Mouse (Mus musculus) heart, adult 18-20 months (tissue): ENCODE measurements around the gene Tnik. TPM values are rescaled to one million over a fixed set of nuclear protein-coding genes. Genes with fewer than 3 reads are reported as not detected.

Source experiments
- DNase-seq, 2 experiments: peaks; one replicate each; pipeline ENCODE4 v3.0.0; 2021 to 2022; ENCODE audit warnings: mixed read lengths in 1 of 2
- total RNA-seq, 2 experiments: library from RNA; stranded (reverse); gene quantifications; 2 replicates each; pipeline ENCODE4 v1.2.3; 2021

Tnik gene
- total RNA-seq, 2 experiments from 2014 or later, result 22.8 to 26.3 TPM

DNA sequence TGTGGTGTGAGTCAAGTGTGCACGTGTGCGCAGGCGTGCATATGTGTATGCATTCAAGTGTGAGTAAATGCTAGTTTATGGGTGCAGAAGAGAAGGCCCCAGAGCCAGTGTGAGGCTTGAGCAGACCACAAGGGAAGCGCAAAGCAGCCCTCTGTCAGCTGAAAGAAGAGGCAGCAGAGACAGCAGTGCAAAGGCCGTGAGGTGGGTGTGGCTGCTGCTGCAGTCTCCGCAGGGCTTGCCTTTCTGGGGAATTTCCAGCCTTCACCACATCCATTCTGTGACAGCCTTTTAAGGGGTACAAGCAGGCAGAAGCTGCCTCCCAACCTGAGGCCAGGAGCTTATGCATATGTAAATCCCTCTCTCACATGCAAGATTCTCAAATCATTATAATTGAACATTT, 139.2 kb downstream of the Tnik start:
- peak in 1 of 2 experiments; percentile 21 for DNase-seq

DNA sequence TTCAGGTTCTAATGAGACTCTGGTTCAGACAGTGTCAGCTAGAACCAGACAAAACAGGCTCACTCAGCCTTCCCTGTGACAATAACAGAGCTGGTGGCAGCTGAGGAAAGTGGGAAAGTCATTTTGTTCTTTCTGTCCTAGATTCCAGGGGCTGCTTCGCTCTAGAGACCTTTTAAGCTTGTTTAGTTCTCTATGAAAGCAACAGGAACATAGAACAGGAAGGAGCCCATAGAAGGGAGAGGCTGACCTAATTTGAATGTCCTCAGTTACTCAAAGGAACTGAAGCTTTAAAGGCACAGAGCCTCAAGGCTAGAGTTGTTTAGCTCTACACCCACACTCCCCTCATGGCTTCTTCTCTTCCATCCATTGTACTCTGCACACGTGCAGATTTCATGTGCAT, 142.4 kb downstream of the Tnik start:
- no peak for DNase-seq

DNA sequence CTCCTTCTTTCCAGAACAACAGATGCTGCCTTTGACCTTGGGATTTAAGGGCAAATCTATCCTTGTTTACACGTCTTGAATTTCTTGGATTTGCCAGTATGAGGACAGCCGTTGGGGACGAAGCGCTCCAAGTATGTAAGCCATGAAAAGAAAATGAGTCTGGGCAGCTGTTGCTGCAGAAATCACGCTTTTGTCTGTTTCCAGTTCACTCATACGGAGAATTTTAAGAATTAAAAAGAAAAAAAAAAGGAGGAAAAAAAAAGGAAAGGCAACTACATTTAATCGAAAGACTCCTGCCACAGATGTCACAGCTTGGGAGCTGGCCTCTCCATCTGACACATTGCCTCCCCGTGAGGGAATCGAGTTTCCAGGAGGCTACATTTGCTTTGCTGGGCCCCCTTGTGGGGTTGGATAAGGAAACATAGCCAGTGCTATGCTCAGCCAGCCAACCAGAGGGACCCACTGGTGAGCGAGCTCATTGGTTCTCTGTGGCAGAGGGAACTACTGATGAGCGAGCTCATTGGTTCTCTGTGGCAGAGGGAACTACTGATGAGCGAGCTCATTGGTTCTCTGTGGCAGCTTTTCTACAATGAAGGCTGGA, 145.9 kb downstream of the Tnik start:
- DNase-seq, result peak; percentile 69 to 81

DNA sequence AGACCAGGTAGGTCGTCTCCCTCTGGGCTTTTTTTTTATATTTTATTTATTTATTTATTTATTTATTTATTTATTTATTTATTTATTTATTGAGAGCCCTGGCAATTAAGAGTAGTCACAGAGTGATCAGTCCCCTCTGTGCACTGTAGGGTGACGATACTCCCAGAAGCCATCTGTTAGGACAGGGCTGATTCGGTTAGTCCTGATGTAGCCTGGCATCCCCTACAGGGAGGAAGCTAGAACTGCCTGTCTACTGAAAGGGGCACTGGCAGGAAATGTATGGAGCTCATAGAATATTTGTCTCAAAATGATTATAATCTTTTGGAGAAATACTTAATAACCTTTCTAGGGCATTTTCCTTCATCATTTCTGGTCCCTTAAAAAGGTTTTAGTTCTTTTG, 147.3 kb downstream of the Tnik start:
- DNase-seq, result no peak

DNA sequence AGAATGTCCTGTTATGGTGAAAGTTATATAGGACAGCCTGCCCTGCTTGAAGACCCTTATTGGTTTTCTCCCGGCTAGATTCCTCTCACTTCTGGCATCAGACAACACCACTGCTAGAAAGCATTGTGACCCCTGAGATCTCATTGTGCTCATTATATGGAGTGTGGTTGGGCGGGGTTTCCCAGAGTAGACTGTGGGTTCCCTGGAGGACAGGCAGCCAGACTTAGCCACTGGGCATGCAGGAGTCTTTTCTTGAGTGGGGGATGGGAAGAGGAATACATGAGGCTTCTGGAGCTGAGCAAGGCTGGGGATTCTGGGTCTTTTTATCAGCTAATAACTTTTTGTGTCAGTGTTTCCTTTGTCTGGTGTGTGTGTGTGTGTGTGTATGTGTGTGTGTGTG, 153.0 kb downstream of the Tnik start:
- no peak for DNase-seq

DNA sequence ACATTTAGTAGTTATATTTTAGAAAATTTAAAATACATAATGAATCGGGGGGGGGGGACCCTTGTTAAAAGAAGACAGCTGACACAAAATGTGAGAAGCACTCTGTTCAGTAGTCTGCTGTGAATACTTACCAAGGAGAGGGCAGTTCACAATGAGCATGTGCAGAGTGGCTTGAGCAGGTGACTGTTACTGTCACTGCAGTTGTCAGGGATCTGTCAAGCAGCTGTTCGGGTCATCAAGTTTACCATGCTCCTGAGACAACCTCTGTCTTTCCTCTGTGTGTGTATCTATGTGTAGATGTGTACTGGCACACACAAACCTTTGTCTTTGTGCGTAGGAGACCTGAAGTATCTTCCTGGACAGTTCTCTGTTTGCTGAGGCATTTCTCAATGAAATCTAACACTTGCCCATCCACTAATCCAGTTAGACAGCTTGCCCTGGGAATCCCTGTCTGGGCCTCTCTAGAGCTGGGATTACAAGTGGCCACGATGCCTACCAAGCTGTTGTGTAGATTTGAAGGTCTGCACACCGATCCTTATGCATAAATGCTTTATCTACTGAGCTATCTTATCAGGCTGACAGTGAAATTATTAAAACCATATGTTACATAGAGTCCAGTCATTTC, 154.2 kb downstream of the Tnik start:
- DNase-seq, result no peak

DNA sequence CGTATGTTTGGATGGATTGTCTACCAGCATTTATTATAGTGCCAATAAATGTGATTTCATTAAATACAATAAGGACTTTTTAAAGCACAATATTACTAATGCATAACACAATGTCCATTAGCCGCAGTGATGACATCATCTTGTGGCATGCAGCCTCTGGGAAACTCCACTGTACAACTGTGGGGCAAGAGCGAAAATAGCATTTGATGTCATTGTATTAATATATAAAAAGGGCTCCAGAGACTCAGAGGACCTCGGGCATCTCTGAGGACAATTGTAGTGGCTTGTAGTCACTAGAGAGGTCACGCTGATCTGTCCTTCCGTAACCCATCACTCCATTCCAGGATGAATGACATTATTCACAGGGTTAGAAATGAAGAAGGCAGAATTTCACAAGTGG, 157.2 kb downstream of the Tnik start:
- DNase-seq, result peak; percentile 60 to 68

DNA sequence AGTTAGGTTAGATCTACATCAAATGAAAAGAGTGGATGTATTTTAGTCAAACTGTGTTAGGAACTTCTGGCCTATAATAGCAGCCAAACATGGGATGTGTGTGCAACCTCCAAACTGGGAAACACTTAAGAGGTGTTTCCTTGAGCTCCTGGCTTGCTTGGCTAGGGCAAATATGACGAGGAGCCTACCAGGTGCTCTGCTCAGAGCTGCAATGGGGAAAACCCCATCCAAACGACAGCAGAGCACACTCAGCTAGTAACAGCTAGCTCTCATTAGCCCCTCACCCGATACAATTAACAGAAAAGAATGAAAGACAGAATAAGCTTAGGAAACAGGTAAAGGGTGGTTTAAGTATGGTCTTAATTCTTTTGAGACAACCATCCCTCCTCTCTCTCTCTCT, 157.7 kb downstream of the Tnik start:
- DNase-seq, result no peak

DNA sequence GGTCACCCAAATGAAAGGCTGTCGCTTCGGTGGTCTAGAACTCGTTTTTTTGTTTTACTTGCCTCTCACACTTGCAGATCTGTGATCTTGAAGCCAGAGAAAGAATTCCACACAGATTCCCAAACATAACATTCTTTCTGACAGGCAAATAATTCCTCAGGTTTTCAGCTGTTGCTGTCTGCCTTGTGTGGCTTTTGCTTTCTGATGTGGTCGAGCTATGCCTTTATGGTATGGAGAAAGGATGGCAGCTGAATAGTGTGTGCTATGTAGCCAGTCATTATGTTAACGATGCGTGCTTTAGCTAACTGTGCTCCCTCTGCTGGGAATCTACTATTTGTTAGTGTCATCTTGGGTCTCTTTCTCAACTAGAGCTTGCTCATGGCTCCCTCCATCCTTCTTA, 158.8 kb downstream of the Tnik start:
- no peak for DNase-seq

DNA sequence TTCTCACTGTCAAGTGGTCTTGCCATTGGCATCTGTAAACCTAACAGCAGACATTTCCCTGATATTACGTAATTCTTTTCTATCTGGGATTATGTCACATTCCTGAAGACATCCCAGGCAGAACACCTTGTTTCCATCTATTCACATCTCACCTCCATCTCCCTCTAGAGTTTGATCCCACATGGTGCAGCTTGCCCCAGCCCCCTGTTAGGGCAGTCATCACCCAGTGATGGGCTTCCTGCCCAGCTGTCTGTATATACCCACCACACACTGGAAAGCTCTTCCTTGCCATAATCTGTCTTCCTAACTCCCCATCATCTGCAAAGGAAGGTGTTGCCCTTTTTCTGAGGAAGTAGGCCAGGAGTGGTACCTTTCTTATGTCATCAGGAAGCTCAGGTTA, 159.2 kb downstream of the Tnik start:
- no peak for DNase-seq

DNA sequence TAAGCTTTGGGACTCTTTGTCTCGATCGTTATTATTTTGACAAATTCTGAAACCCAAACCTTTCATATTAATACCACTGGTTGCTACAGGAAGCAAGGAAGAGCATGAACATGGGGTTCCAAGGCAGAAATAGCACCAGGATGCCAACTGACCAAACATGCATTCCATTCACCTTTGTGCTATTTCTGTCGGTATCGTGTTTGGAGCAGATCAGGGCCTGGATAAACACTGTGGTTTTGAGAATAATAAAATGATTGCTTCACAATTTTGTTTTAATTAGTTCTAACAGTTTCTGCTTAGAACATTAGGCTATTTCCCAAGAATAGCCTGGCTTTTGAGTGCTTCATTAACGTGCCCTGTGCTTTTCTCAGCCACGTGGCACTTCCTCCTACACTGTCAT, 162.9 kb downstream of the Tnik start:
- DNase-seq, result no peak

DNA sequence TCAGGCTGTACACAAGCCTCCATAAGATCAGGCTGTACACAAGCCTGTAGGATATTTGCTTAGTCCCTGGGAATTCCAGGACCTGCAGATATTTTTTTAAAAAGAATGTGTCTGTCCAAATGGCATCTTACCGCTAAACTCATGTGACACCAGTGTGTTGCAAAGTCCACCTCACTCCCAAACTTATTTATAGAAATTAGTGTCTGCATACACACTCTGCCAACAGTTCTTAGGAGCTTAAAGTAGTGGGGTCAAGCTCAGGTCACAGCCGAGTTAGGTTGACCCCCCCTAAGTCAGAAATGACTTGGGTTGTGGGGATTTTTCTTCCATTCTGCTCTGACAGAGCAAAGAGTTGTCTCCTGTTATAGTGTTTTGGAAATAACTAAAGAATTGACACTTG, 168.4 kb downstream of the Tnik start:
- DNase-seq, result no peak

DNA sequence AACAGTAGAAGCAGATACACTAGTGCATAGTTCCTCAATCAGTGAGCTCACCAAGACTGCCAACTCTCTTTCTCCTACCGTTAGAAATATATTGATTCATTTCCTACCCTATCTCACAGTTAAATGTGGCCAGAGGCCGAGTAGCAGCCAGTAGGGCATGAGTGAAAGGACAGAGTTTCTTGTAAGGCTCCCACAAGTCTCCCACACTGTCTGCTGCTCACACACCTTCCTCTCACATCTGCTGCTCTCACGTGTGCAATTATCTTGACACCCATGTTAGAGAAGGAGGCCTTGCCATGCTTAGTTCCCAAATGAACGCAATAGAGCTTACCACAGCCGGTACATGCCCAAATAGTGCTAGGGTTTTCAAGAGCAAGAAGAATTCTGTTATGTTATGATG, 169.3 kb downstream of the Tnik start:
- no peak for DNase-seq

DNA sequence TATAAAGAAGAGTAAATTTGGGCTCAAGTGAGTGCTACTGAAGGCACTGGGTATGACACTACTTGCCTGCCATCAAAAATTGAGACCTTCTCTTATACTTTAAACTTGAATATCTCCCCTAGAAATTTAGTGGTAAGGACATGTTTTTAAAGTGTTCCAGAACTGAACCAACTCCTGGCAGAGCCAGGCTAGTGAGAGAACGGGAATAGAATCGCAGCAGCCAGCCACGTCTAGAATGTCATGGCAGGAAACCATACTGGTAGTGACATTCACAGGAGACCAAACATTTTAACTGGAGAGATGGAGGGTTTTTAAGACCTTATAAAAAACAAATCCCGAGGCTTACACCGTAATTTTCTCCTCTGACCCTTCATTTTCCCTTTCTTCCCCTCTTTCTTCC, 172.5 kb downstream of the Tnik start:
- DNase-seq, result no peak

DNA sequence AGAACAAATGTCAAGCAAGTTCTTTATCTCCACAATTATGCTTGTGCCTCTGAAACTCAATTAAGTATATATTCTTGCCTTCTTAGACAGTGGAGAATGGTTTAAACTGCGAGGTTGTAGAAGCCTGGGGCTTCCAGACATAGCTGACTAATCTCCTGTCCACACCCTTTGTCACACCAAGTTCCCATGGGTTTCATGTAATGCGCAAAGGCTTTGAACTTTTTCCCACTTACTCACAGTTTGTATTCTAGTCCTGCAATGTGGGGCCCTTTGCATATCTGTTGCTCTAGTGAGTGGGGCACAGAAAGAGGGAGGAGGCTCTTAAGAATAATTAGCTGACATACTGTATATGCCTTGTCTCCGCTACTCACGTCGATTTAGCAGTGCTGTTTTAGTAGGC, 174.4 kb downstream of the Tnik start:
- DNase-seq, result no peak

DNA sequence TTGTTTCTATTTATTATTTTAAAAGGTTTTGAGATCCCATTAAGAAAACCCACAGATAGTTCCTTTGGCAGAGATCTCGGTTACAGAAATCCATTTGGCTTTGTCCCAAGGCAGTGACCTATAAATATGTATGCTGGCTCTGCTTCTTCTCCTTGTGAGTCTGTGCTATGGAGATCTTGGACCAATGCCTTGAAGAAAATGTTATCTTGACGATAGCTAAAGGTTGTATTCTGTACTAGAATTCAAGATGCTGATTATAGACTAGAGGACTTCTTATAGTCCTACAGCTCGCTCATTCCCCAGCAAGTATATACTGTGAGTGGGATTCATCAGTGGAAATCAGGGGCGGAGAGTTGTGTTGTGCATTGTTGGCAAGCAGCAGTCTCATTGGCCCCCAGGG, 178.5 kb downstream of the Tnik start:
- DNase-seq, result no peak

DNA sequence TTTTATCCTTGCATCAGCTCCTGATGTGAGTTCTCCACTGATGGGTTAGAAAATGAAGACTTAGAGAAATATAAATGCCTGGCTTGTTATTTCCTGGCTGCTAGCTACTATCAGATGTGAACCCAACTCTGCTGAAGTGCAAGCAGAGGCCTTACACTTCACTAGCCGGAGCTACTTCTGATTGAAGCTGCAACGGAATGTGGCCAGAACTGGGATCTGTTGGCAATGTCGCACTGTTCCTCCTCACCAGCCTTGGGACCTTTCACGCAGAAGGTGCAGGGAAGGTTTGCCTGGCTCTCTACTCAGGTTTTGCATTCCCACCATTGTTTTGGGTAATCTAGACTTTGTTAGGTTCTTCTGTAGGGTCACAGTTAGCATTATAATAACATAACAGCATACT, 179.1 kb downstream of the Tnik start:
- DNase-seq, result no peak

DNA sequence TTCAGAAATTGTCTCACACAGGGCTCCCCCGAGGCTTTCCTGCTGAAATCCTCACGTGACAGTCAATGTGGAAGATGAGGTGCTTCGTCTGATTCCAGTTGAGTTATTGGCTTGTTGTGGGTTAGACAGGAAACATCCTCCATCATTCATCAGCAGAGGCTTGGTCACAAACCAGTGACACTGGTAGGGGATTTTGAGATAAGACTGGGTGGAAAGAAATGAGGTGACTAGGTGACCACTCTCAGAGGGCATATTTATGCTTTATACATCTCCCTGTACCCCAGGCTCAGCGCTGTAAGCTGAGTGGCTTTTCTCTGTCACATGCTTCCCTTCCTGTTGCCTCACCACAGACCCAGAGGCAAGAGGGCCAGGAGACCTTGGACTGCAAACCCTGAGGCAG, 184.9 kb downstream of the Tnik start:
- no peak for DNase-seq

DNA sequence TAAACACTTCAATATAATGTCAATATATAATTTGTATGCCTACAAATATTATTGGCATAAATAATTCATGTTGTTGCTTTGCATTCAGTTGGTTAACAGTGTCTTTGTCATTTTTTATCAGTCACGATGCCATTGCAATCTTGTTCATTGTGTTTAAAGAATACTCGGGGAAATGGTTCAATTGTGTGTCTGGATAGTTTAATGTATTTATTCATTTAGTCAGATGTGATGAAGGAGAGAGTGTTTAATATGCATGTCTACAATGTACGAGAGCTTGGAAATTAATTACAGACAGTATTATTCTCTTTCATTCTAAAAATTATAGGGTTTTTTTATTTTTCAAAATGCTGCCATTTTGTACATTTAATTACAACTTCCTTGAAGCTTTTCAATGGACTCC, 190.4 kb downstream of the Tnik start:
- DNase-seq, result no peak

DNA sequence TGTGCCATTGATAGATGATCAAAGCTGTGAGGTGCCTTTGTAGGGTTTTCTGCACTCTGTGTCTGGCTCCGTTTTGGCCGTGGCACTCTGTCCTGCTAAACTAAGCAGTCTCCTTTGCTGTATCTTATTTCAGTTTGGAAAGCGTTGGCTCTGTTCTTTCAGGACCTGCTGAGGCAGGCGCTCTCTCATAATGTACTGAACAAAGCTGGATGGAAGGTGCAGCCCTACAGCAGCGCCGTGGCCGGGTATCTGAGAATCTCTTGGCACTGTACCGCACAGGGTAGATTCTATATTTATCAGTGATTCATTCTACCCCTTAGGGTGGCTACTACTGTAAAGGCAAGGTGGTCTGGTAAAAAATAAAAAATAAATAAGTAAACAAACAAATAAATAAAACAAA, 193.8 kb downstream of the Tnik start:
- peak in 1 of 2 experiments; percentile 8 for DNase-seq

DNA sequence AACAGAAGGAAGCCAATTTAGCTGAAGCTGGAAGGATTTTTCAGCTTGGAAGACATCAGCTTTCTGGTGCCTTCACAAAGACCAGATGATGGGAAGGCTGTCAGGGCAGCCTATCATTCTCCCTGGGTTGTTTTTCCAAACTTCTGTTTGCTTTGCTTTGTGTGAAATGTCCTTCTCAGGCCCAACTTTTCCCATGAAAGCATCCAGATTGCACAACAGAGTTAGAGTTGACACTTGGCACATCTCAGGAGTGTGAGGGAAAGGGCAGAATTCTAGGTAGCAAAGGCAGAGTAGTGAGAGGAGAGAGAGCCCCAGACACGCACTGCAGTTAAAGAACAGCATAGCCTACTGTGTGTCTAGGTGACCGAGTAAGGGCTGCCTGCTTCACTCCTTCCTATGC, 194.5 kb downstream of the Tnik start:
- DNase-seq, result peak; percentile 39 to 42

DNA sequence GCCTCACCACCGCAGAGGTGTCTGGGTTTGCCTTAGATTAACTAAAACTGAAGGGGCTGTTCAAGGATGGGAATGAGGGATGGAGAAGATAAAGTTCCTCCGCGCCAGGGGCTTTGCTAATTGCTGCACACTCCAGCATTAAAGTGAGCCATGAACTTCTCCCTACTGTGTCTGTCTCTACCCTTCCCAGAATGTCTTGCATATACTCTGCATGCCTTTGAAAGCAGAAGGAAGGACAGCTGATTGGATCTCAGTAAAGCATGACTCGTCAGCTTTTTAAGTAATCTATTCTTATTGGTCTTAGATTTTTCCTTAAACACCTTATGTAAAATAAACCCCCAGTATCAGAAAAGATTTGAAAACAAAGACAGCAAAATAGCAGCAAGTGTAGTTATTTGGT, 203.7 kb downstream of the Tnik start:
- no peak for DNase-seq

DNA sequence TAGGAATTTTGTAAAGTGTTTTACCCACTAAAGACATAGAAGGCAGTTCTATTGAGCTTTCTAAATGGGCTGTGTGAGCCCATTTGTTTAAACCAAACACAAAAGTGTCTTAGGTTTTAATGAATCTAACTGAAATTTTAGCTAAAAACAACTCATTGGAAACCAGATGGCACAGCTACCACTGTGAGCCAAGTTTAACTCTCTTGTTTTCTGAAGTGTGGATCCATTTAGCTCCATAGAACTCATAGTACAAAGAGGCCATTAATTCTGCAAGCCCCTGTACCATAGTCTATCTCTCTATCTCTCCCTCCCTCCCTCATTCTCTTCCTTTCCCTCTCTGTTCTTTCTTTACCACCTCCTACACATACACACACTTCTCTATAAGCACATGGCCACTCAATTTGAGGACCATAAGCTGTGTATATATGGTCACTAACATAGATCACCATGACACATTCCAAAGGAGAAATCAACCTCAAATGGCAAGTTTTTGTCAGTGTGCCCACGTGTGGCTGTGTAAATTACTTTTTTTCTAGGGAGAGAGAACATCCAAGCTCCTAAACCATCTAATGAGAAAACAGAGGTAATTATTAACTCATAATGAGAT, 204.2 kb downstream of the Tnik start:
- no peak for DNase-seq

DNA sequence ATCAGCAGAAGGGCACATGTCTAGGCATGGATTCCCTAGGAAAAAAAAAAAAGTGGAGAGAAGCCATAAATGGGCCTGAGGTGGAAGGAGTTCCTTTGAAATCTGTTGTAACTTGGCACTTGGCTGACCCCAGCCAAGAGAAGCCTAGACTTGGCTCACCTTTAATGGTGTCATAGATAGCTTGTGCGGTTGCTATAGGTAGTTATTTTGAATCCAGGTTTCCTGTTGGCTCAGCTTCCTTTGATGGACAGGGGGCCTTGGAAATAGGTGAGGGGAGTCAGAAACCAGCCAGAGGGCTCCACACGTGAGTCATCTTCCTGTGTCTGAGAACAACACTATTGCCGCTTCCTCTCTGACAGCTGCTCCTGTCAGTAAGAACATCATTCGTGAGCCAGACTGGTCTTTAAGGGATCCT, 204.9 kb downstream of the Tnik start:
- DNase-seq, result peak in 1 of 2 experiments; percentile 20
